Mouse (Mus musculus) liver, postnatal 0 days (tissue): Measurements from ENCODE around the gene Suox. TPM values are rescaled to one million over a fixed set of nuclear protein-coding genes. Genes with fewer than 3 reads are reported as not detected.
A peak's percentile ranks its signal among the peaks of the same experiment; 100 is the strongest.

Experiments
- ATAC-seq: fragments of 200-750 bp; cut with Nextera tagmentation; 2 replicates; pipeline ENCODE4 v1.8.0; 2017; ENCODE audit warnings: mild to moderate bottlenecking, moderate library complexity
- DNase-seq: peaks from one replicate; pipeline ENCODE4 v3.0.0-alpha.2; 2016
- H3K27ac ChIP-seq: fragments of 300-500 bp; sonication (generic); 2 replicates; pipeline ENCODE4 v1.5.1; 2014; ENCODE audit warnings: antibody characterized with exemption, moderate library complexity, mild to moderate bottlenecking, low read depth
- H3K27me3 ChIP-seq: fragments of 300-500 bp; sonication (generic); 2 replicates; pipeline ENCODE4 v1.6.1; 2014; ENCODE audit warnings: low read length, control low read depth, mixed read lengths; ENCODE audit not compliant: insufficient read depth
- H3K36me3 ChIP-seq: fragments of 300-500 bp; sonication (generic); replicated peaks from 2 replicates; pipeline ENCODE4 v1.6.1; 2014; ENCODE audit warnings: mild to moderate bottlenecking, control low read depth, low read length, moderate library complexity, mixed read lengths; ENCODE audit not compliant: insufficient read depth
- H3K4me1 ChIP-seq: fragments of 300-500 bp; sonication (generic); 2 replicates; pipeline ENCODE4 v1.6.1; 2014; ENCODE audit warnings: antibody characterized with exemption, mild to moderate bottlenecking, control low read depth; ENCODE audit not compliant: insufficient read depth
- H3K4me2 ChIP-seq: fragments of 300-500 bp; sonication (generic); 2 replicates; pipeline ENCODE4 v1.6.1; 2014; ENCODE audit warnings: low read depth, mild to moderate bottlenecking, low read length, moderate library complexity, mixed read lengths
- H3K4me3 ChIP-seq: fragments of 300-500 bp; sonication (generic); 2 replicates; pipeline ENCODE4 v1.5.1; 2014; ENCODE audit warnings: low read depth, low read length
- H3K9ac ChIP-seq: fragments of 300-500 bp; sonication (generic); replicated peaks from 2 replicates; pipeline ENCODE4 v1.6.1; 2014; ENCODE audit warnings: mild to moderate bottlenecking, moderate library complexity
- H3K9me3 ChIP-seq: fragments of 300-500 bp; sonication (generic); 2 replicates; pipeline ENCODE4 v1.6.1; 2016; ENCODE audit warnings: mild to moderate bottlenecking, control low read depth, low read length, mixed read lengths
- CTCF ChIP-seq: sonication (generic); IDR thresholded peaks from 2 replicates; pipeline ENCODE4 v1.5.1; 2016; ENCODE audit warnings: antibody characterized with exemption, low read depth
- EP300 ChIP-seq: IDR thresholded peaks from 2 replicates; pipeline ENCODE4 v1.6.1; 2016; ENCODE audit warnings: antibody characterized with exemption, low read depth, mild to moderate bottlenecking
- WGBS: fragments of 180-500 bp; shearing (Covaris S2); extraction: QIAGEN DNeasy Blood & Tissue Kit; methylation state at CpG from one replicate; pipeline ENCODE4 v1.1.7; 2014; ENCODE audit not compliant: insufficient replicate concordance; 5-methylcytosine and 5-hydroxymethylcytosine counted together
- polyA plus RNA-seq: library from polyadenylated mRNA; unstranded; fragments of >200 nt; fragmentation: Nextera tagmentation; extraction: Ambion mirVana; gene quantifications from 2 replicates; pipeline ENCODE4 v1.2.1, GENCODE M21; 2015

The Suox gene
- polyA plus RNA-seq, 1 experiment from 2014 or later, result 27.7 TPM

DNA sequence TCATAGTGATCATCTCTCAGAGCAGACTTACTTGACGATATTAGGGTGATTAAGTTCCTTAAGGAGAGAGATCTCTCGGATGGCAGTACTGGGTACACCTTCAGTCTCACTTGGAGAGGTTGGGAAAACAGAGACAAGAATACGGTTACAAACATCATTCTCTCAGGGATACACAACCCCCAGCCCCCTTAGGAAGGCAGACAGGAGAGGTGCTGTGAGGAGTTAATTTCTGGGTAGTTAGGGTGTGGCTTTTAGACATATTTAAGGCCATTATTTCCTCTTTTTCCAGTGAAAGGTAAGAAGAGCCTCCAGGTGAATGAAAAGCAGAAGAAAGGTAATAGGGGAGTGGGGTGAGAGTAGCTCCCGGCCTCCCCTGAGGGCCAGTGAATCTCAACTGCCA lies 30.0 kb upstream of the Suox start, which contains the start of gene Pmel:
TSS of gene Pmel (plus strand) at position 301 of the 400 bp plus-strand sequence.
- DNase-seq, result no peak
- H3K9ac ChIP-seq, result peak within 1 kb of the TSS; percentile 95
- H3K4me1 ChIP-seq, result peaks cover 21% of the 10 kb centered on the region

DNA sequence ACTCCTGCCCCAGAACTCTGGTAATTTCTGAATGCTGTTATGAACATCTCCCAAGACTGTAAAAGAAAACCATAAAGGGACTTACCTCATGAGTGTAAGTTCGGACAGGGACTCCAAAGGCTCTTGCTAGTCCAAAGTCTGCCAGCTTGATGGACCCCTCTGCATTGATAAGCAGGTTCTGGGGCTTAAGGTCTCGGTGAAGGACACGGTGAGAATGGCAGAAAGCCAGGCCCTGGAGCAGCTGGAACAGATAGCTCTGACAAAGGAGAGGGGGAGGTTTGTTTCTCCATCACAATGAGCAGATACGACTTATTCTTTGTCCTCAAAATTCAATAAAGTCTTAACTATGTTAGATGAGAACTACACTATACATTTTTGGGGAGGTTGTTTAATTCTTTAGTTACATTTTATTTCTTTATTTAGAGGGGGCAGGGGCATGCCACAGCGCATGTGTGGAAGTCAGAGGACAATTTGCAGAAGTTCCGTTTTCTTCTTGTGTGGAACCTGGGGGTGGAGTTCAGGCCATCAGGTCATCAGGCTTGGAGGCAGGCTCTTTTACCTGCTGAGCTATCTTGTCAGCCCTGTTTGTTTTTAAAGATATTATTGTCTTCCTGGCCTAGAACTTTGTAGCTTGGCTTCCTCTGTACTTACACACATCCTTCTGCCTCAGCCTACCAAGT lies 28.6 kb upstream of the Suox start:
- DNase-seq, result no peak
- no peak overlapping the region for H3K4me3 ChIP-seq
- no peak for TF ChIP-seq EP300
- no peak for TF ChIP-seq CTCF
- WGBS, result 51% methylated on average over 6 of the region's 6 CpGs
- peak overlapping the region; percentile 38; the same call in 1 of the 2 replicates for H3K9ac ChIP-seq
- peaks cover 23% of the 10 kb centered on the region for H3K4me1 ChIP-seq
- H3K27me3 ChIP-seq, result no peaks in the 10 kb centered on the region
- H3K27ac ChIP-seq, result peak overlapping the region; percentile 24; the same call in 1 of the 2 replicates
- peaks cover 51% of the 10 kb centered on the region for H3K36me3 ChIP-seq
- H3K9me3 ChIP-seq, result no peaks in the 10 kb centered on the region
- ATAC-seq, result no peak
- H3K4me2 ChIP-seq, result peak overlapping the region; percentile 92

More for the DNA sequence above, 30.0 kb upstream of the Suox start, which contains the start of gene Pmel:
- peak within 1 kb of the TSS; percentile 92 for H3K4me2 ChIP-seq
- WGBS, result 22% methylated on average over 4 of the region's 4 CpGs
- H3K27me3 ChIP-seq, result no peaks in the 10 kb centered on the region
- H3K4me3 ChIP-seq, result peak within 1 kb of the TSS; percentile 98
- peak within 1 kb of the TSS; percentile 99 for H3K27ac ChIP-seq
- H3K9me3 ChIP-seq, result no peaks in the 10 kb centered on the region
- H3K36me3 ChIP-seq, result peaks cover 42% of the 10 kb centered on the region
- ATAC-seq, result no peak
- TF ChIP-seq EP300 (no peak), CTCF (no peak)

DNA sequence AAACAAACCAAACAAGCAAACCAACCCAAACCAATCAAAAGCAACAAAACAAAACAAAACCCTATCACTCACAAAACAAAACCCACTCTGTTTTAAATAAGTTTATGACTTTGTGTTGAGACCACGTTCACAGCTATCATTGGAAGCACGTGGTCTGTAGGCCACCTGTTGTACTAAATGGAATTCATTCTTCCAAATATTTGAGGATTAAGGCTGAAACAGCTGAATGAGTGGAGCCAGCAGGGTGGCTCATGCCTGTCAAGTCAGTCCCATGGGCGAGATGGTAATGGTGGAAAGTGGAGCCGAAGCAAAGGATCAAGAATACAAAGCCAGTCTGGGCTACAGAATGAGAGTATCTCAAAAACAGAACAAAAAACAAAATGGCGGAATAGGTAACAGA lies 26.8 kb upstream of the Suox start:
- Histone ChIP-seq H3K9ac (no peak overlapping the region), H3K9me3 (no peaks in the 10 kb centered on the region), H3K27me3 (no peaks in the 10 kb centered on the region), H3K4me2 (no peak overlapping the region), H3K4me3 (no peak overlapping the region), H3K27ac (no peak overlapping the region), H3K36me3 (peaks cover 51% of the 10 kb centered on the region), H3K4me1 (peaks cover 30% of the 10 kb centered on the region)
- ATAC-seq (no peak), DNase-seq (no peak)
- TF ChIP-seq EP300 (no peak), CTCF (no peak)
- 93% methylated on average over 5 of the region's 5 CpGs for WGBS

DNA sequence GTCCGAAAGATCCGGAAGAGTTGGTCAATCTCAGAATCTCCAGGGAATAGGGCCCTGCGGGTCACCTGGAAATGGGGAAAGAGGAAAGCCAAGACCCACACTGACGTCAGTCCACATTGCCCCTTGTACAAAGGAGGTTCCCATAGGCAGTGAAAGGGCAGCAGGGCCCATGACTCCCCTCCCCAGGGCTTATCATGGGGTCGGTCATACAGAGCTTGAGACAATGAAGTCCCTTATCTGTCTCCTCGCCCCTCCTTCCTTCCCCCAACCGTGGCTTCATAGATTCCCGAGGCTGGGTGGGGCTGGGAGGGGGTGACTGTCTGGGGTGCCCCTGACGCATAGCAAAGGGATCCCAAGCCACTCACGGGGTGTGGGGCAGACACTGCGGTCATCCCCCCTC lies 25.7 kb upstream of the Suox start:
- TF ChIP-seq EP300, result no peak
- no peak for TF ChIP-seq CTCF
- Histone ChIP-seq H3K27me3 (no peaks in the 10 kb centered on the region), H3K4me1 (peaks cover 34% of the 10 kb centered on the region), H3K4me2 (no peak overlapping the region), H3K36me3 (peaks cover 51% of the 10 kb centered on the region), H3K9ac (no peak overlapping the region), H3K4me3 (no peak overlapping the region), H3K9me3 (no peaks in the 10 kb centered on the region), H3K27ac (no peak overlapping the region)
- DNase-seq (no peak), ATAC-seq (no peak)
- 62% methylated on average over 11 of the region's 11 CpGs for WGBS

DNA sequence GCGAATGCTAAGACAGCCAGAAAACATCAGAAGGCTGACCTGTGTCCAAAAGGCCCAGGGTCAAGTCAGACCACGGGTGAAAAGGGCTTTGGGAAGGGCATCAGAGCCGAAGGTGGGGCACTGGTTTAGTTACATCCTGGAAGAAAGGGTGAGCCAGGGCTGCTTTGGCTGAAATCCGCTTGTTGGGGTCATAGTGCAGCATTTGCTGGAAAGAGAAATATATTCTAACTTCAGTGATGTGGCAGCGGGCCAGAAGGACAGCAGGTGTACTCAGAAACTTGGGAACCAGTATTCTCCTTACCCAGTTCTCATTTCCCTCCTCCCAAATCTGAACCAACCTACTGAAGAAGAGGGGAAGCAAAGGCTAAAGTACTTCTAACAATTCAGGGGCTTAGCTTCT lies 25.1 kb upstream of the Suox start:
- no peaks in the 10 kb centered on the region for H3K27me3 ChIP-seq
- H3K9ac ChIP-seq, result no peak overlapping the region
- H3K36me3 ChIP-seq, result peaks cover 51% of the 10 kb centered on the region
- 74% methylated on average over 5 of the region's 5 CpGs for WGBS
- H3K4me1 ChIP-seq, result peaks cover 31% of the 10 kb centered on the region
- DNase-seq (no peak), ATAC-seq (no peak)
- TF ChIP-seq CTCF, result no peak
- no peak for TF ChIP-seq EP300
- no peak overlapping the region for H3K4me3 ChIP-seq
- H3K9me3 ChIP-seq, result no peaks in the 10 kb centered on the region
- H3K4me2 ChIP-seq, result no peak overlapping the region
- H3K27ac ChIP-seq, result no peak overlapping the region

DNA sequence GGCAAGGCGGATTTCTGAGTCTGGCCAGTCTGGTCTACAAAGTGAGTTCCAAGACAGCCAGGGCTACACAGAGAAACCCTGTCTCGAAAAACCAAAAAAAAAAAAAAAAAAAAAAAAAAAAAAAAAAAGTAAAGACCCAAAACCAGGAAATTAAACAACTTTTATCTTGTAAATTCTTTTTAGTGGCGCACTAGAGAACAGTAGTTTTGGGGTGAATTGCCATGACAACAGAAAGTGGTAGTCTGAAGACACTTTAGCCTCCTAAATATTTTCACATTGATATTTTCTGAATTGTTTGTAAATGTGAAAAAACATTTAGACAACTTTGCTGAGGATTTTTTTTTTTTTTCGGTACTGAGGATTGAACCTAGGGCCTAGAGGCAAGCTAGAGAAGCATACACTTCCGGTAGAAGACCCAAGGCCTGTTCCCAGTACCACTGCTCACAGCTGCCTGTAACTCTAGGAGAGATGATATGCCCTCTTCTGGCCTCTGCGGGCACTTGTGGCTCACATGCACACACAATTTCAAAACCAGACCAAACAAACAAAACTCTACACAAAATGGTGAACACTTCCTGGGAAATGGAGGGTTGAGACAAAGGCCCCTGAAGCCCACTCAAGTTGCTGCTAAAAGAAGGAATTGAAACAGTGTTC lies 23.3 kb upstream of the Suox start:
- Histone ChIP-seq H3K9me3 (no peaks in the 10 kb centered on the region), H3K4me1 (peaks cover 17% of the 10 kb centered on the region), H3K27ac (0 out of 2 replicates have a peak overlapping the region, but pooled peaks have one; percentile 99), H3K4me2 (no peak overlapping the region), H3K27me3 (no peaks in the 10 kb centered on the region), H3K36me3 (peaks cover 41% of the 10 kb centered on the region), H3K9ac (no peak overlapping the region), H3K4me3 (no peak overlapping the region)
- WGBS, result 86% methylated on average over 6 of the region's 6 CpGs
- TF ChIP-seq CTCF, result 0 out of 2 replicates have a peak, but pooled peaks have one; percentile 7
- no peak for TF ChIP-seq EP300
- ATAC-seq (no peak), DNase-seq (no peak)
